Mouse (Mus musculus) embryo, embryonic 11.5 days (tissue): Measurements from ENCODE around the gene Ablim1.

ENCODE experiments used
- DNase-seq: peaks from one replicate; pipeline ENCODE4 v3.0.0-alpha.2; 2012; ENCODE audit warnings: low read depth, low spot score

The Ablim1 gene

DNA sequence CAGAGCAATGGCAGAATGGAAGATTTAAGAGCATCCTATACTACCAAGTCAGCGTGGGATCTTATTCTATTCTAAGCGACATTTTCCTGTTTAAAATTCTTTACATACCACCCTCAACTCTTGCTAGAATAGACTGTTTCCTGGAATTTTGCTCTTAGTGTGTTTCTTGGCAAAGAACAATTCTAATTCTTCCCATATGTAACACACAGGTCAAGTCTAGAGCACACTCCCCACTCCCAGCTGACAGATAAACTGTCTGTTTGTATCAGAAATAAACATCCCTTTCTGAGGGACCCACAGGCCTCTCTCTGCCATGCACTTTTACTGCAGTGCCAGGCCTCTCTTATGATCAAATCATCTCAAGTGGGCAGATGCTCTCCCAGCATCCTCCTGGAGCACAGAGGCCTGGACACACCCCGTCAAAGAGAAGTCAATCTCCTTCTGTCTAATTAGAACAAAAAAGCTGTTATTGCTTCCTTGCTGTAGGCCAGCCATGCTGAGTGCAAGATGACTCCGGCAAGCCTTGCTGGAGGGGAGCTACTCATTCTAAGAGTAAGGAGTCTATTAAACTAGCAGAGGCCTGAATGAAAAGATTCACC is 211.3 kb downstream of the Ablim1 start:
- DNase-seq = no peak

GRCm38 (mm10) chr19:57101986-57102385 is 212.7 kb downstream of the Ablim1 start:
- DNase-seq = no peak

GRCm38 (mm10) chr19:57100753-57101446 is 213.8 kb downstream of the Ablim1 start:
- DNase-seq = no peak

DNA sequence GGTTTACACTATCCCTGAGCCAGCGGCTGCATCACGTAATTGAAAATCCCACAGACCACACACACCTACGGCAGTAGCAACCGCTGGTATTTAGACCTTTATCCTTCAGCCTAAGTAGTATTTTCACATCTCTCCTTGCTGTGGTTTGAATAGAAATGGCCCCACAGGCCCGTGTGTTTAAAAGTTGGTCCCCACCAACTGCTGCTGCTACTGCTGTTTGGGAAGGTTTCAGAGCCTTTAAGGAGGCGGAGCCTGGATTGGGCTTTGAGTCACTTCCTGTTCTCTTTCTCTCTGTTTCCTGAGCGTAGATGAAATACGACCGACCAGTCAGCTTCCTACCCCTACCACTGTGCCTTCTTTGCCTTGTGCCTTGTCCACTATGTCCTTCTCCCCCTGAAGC is 214.7 kb downstream of the Ablim1 start:
- DNase-seq = no peak

- DNase-seq = no peak
Measured at GRCm38 (mm10) chr19:57099094-57099357, 215.7 kb downstream of the Ablim1 start.

DNA sequence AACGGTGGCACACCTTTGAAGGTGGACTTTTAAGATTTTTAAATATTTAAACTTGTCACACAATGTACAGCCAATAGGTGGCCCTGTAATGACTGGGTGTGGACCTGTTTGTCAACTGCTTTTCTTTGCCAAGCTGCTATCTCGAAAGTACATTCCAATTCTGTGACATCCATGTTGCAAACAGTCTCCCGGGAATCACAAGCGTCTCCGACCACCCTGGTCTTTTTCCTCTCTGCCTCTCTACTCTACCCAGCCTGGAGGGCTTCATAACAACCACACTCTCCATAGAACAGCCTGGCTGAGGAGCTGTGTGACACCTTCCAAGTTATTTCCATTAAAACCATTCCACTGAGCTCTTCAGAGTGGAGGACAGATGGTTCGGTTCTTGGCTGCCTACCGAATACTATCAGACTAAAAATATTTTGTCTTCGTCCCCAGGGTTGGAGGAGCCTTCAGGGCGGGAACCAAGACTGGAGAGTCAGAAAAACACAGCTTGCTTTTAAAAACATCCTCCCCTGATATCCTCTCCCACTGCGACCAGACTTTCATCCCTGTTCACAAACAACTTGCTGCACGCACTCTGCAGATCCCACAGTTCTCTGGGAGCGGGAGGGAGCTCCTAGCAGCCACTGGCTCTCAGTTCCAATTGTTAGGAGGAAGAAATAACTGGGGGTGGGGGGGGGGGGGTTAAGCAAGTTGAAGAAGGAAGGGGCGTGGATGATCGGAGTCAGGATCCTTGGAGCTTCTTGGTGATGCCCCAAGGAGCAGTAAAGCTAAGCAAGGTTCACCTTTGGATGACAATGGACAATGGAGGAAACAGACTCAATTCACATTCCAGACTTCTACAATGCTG is 216.3 kb downstream of the Ablim1 start:
- DNase-seq = no peak

DNA sequence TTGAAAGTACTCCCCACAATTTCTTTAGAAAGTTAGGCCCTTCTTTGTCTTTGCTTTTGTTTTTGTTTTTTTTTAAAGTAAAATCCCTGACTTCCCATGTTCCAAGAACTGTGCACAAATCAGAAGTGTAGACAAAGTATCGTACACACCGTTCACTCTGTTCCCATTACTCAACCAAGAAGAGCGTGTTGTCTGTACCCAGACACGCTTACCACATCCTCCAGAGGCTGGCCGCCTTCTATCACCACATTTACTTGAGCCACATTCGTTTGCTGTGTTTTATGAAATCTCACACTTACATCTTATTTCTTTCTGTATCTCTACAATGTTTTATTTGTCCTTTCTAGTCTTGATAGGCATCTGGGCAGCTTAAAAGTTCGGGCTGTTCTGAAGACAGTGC is 219.4 kb downstream of the Ablim1 start:
- DNase-seq = no peak

- DNase-seq = no peak
Measured at GRCm38 (mm10) chr19:57093698-57094004, 221.1 kb downstream of the Ablim1 start.

GRCm38 (mm10) chr19:57092958-57093697 is 221.6 kb downstream of the Ablim1 start:
- no peak for DNase-seq

- no peak for DNase-seq
Measured at GRCm38 (mm10) chr19:57091278-57091677, 223.4 kb downstream of the Ablim1 start.

DNA sequence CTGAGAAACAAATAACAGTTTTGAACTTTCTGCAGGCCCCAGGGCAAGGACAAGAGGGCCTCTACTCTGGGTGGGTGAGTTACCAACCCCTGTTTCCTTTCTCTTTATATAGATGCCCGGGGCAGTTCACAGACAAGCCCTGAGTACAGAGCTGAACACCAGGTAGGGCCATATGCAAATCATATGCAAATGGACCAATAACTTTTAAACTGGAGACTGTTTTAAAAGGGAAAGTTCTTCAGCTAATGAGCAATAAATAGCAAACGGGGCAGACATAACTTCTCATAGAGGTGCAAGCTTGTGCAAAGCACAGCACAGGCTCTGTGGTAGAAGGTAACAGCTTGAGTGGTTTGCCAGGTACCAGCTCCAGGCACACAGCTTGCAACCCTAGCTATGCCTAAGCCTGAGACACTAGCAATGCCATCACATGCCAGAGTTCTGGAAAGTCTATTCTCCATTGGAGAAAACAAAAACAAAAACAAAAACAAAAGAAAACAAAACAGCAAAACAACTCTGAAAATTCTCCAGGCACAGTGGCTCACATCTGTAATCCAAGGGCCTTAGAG is 225.8 kb downstream of the Ablim1 start:
- no peak for DNase-seq

DNA sequence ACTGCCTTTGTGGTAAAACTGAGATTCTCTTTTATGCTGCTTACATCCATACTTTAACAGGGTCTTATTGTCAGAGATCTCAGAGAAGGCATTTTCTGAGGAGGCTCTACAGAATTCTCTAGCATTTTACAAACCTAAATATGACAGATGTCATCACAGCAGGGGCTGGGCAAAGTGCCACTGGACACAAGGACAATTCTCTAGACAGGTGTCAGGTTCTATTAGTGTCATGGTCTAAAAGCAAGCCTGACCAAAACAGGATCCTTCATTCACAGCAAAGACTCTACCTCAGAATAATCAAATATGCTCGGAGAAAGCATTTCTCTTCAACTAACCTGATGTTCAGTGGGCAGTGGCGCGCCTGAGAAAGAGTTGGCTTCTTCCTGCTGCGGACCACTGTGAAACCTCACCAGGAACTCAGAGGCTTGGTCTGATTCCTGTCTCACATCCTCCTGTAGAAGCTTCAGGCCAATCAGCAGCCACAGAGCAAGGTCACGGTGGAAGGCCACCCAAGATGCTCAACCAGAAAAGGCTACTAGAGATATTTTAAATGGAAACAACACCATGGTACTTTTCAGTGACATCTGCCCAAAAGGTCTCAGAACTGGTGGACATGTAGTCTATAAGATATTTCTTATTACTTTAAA is 230.1 kb downstream of the Ablim1 start:
- DNase-seq = no peak

DNA sequence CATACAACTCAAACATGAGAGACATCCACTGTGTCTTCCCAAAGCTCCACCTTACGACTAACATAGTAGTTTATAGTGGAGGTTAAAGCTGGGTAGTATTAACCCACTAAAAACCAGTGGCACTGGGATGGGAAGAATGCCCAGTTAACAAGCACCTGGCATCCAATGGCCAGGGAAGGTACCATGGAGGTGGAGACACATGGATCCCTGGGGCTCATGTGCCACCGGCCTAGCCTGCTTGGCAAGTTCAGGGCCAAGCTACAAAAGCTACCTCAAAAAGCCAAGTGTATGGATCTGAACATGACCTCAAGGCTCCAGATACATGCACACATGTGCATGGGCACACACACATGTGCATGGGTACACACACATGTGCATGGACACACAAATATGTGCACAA is 230.8 kb downstream of the Ablim1 start:
- no peak for DNase-seq

- DNase-seq = no peak
Measured at GRCm38 (mm10) chr19:57083183-57083555, 231.6 kb downstream of the Ablim1 start.

DNA sequence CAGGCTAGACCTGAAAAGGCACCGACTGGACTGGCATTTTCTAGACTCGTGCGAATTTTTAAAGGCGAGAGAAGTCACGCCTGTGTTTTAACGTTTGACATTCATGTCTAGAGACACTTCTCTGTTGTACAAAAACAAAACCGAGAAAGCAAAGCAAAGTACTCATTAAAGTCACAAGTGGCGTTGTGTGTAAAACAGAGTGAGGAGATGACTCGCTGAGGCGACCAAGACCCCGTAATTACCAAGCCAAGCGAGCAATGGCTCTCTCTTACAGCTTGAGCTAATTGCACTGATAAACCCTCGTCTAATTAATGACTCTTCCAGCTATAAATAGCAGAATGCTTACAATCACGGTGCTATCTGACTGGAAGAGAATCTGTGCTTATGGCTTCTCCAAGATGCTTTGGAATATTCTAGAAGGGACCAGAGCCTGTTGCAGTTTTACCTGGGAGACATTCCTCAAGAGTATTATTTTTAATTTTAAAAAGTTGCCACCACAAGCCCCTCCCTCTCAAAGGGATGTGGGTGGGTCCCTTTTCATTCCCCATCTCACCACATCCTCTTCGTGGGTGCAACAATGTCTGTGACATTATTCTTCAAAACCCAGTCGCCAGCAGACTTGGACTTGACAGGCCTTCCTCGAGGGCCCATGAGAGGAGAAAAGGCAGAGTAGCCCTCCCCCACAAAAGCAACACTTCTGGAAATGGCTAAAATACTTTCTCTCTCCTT is 232.1 kb downstream of the Ablim1 start:
- no peak for DNase-seq

GRCm38 (mm10) chr19:57081536-57081935 is 233.2 kb downstream of the Ablim1 start:
- DNase-seq = no peak

- no peak for DNase-seq
Measured at GRCm38 (mm10) chr19:57079606-57079981, 235.1 kb downstream of the Ablim1 start.

GRCm38 (mm10) chr19:57078867-57079605 is 235.7 kb downstream of the Ablim1 start:
- DNase-seq = no peak

DNA sequence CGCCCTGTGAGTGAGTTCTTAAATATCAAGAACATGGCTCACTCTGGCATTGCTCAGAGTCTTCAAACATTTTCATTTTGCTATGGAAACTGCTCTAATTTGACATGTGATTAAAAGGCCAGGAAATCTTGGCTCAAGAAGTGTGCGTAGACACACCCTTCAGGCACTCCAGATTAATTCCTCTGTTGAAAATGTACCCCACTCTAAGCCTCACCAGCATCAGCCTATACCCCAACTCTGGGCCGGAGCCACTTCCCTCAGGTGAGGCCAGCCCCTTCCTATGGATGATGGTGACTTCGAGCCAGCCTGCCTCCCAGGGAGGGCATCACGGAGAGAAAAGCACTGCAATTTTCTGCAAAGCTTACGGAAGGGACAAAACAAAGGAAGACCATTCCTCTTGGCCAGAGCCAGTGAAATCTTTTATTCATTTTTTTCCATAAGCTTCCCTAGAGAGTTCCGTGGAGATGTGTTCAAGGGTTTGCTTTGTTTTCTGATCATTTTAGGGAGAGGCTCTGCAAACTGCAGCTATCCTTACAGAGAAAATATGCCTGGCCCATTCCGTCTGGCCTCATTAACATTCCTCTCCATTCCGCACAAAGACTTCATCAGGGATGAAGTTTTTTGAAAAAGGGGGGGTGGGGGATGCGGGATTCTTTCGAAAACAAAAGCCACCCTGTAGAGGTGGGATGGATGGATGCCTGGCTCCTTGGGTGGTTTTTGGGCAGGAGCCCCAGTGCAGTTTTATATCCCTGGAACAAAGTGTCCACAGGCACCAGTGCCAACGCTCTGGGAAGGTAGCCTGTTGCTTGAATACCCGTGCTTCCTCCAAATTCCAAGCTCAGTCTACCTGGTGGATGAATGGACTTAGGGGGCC is 236.7 kb downstream of the Ablim1 start:
- DNase-seq = no peak
